Mouse (Mus musculus): ENCODE results near the gene Litaf. TPM values are rescaled to one million over a fixed set of nuclear protein-coding genes. Genes with fewer than 3 reads are reported as not detected.
A peak's percentile ranks its signal among the peaks of the same experiment; 100 is the strongest.

Gene Litaf
- polyA plus RNA-seq, 1 experiment from 2014 or later, result 53.6 TPM

DNA sequence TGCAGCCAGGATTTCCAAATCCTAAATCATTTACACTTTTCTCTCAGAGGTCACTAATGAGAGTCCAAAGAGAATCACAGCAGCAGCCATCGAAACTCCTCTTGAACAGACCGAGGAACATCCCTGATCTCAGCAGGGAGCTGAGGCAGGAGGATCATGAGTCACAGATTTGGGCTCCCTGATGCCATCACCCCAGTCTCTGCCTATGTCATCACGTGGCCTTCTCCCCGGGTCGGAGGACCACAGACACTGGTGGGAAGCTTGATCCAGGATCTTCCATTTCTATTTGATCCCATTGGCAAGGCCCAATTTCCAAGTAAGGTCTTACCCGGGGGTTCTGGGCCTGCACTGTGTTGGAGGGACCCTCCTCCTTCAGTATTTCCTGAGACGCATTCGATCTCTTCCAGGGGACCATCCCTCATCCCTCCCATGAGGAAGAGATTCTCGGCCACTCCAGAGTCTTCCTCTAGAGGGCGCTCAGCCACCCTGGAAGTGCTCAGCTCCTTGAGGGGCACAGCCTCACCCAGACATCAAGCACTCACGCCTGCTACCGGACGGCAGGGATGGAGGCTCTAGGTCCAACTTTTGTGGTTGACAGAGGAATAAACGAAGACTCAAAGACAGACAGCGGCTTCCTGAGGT is 30.0 kb downstream of the Litaf start:
- Histone ChIP-seq H3K27me3 (no peaks in the 10 kb centered on the region), H3K4me1 (peaks cover 4% of the 10 kb centered on the region; the same call in 1 of the 2 replicates), H3K4me2 (0 out of 2 replicates have a peak overlapping the region, but pooled peaks have one; percentile 10), H3K27ac (no peak overlapping the region), H3K4me3 (replicated peaks) (no peak overlapping the region), H3K9me3 (no peaks in the 10 kb centered on the region), H3K9ac (no peak overlapping the region), H3K36me3 (replicated peaks) (no peaks in the 10 kb centered on the region)
- 24% methylated on average over 15 of the region's 15 CpGs for WGBS
- ATAC-seq (ENCODE audit: low FRiP score), result peak; percentile 74

DNA sequence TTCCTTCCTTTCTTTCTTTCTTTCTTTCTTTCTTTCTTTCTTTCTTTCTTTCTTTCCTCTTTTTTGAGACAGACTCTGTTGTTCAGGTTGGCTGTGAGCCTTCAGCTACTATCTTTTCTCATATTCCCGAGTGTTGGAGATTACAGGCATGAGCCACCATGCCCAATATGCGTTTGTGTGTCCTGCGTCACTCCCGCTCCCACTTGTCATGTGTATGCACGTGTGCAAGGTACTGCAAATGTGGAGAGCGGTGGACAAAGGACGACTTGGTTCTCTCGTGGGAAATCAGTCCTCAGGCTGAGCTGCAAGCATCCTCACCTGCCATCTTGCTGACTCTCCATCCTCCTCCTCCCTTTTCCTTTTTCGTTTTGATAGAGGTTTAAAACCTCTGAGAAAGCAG is 30.7 kb downstream of the Litaf start:
- Histone ChIP-seq H3K4me2 (no peak overlapping the region), H3K4me1 (peaks cover 4% of the 10 kb centered on the region; the same call in 1 of the 2 replicates), H3K27ac (no peak overlapping the region), H3K27me3 (no peaks in the 10 kb centered on the region), H3K4me3 (replicated peaks) (no peak overlapping the region), H3K9ac (no peak overlapping the region), H3K36me3 (replicated peaks) (no peaks in the 10 kb centered on the region), H3K9me3 (no peaks in the 10 kb centered on the region)
- 87% methylated on average over 9 of the region's 9 CpGs for WGBS
- ATAC-seq (ENCODE audit: low FRiP score), result no peak

DNA sequence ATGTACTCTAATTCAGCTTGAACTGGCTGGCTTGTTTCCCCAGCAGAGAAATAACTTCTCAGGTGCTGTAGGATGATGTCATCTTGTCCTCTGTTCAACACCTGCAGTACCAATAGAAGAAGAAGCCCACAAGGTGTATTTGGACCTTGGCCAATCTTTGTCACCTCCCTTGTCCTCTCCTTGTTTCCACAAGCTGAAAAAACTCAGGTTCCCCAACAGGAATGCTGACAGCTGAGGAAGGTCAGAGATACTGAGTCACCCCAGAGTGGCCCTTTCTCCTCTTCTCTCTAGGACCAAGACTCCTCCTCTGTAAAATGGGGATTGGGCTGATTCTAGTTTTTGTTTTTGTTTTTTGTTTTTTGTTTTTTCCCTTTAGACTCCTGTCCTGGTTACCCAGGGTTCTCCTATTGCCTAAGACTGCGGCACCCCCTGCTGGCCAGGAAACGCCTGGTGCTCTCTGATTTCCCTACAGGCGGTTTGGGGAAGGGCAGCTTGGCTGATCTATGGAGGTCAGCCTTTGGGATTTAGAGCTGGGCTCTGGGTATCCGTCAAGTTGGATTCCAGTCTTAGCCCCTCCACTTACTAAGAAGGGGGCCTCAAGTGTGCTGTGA is 31.7 kb downstream of the Litaf start:
- H3K4me3 ChIP-seq (replicated peaks), result no peak overlapping the region
- no peaks in the 10 kb centered on the region for H3K9me3 ChIP-seq
- no peak overlapping the region for H3K4me2 ChIP-seq
- H3K4me1 ChIP-seq, result peaks cover 4% of the 10 kb centered on the region; the same call in 1 of the 2 replicates
- no peak overlapping the region for H3K9ac ChIP-seq
- no peak overlapping the region for H3K27ac ChIP-seq
- peak; percentile 43; the same call in 1 of the 2 replicates for ATAC-seq (ENCODE audit: low FRiP score)
- WGBS, result 2% methylated on average over 4 of the region's 4 CpGs
- no peaks in the 10 kb centered on the region for H3K27me3 ChIP-seq
- no peaks in the 10 kb centered on the region for H3K36me3 ChIP-seq (replicated peaks)

DNA sequence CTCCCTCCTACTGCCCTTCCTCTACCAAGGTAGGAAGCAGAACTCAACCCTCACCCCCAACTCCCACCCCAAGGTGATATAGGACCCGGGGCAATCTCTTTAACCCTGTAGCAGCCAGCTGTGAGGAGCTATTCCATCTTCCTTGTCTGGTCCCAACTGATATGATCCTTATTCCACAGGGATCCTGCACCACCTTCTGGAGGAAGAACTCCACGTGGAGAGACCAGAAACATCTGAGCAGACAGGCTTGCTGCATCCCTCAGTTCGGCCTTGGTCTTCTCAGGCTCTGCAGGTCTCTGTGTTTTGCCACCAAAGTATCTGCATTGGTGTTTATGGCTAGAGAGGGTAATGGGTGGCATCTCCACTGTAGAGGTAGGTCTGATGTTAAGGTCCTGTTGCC is 34.6 kb downstream of the Litaf start:
- no peaks in the 10 kb centered on the region for H3K27me3 ChIP-seq
- no peak overlapping the region for H3K4me3 ChIP-seq (replicated peaks)
- H3K27ac ChIP-seq, result no peak overlapping the region
- H3K4me2 ChIP-seq, result no peak overlapping the region
- ATAC-seq (ENCODE audit: low FRiP score), result no peak
- no peaks in the 10 kb centered on the region for H3K9me3 ChIP-seq
- WGBS, result 78% methylated on average over 3 of the region's 3 CpGs
- peaks cover 3% of the 10 kb centered on the region; the same call in 1 of the 2 replicates for H3K4me1 ChIP-seq
- no peak overlapping the region for H3K9ac ChIP-seq
- no peaks in the 10 kb centered on the region for H3K36me3 ChIP-seq (replicated peaks)

DNA sequence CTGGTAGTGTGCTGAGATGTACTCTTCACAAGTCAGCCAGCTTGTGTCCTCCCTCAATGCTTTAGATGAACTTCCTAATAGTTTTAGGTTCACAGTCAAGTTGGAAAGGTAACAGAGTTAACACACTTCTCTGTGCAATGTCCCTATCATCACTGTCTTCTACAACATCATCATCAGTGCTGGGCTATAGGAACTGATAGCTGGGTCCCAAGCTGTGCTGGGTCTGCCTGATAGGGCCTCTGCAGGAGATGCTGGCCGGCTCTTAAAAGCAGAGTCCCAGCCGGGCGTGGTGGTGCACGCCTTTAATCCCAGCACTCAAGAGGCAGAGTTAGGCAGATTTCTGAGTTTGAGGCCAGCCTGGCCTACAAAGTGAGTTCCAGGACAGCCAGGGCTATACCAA is 35.1 kb downstream of the Litaf start:
- Histone ChIP-seq H3K9ac (no peak overlapping the region), H3K27me3 (no peaks in the 10 kb centered on the region), H3K4me2 (no peak overlapping the region), H3K36me3 (replicated peaks) (no peaks in the 10 kb centered on the region), H3K4me3 (replicated peaks) (no peak overlapping the region), H3K27ac (no peak overlapping the region), H3K4me1 (no peaks in the 10 kb centered on the region), H3K9me3 (no peaks in the 10 kb centered on the region)
- no peak for ATAC-seq (ENCODE audit: low FRiP score)
- WGBS, result 80% methylated on average over 4 of the region's 4 CpGs

DNA sequence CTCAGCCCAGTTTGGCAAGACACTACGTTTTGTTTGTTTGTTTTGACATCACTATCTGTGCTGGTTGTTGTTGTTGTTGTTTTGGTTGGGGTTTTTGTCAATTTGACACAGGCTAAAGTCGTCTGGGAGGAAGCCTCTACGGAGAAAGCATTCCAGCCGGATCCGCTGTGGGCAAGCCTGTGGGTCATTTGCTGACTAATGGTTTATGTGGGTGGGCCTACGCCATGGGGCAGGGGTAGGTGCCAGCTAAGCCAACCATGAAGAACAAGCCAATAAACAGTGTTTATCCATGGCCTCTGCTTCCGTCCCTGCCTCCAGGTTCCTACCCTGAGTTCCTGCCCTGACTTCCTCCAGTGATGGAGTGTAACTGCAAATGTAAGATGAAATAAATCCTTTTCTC is 37.8 kb downstream of the Litaf start:
- no peaks in the 10 kb centered on the region for H3K9me3 ChIP-seq
- no peak for ATAC-seq (ENCODE audit: low FRiP score)
- WGBS, result 84% methylated on average over 7 of the region's 7 CpGs

DNA sequence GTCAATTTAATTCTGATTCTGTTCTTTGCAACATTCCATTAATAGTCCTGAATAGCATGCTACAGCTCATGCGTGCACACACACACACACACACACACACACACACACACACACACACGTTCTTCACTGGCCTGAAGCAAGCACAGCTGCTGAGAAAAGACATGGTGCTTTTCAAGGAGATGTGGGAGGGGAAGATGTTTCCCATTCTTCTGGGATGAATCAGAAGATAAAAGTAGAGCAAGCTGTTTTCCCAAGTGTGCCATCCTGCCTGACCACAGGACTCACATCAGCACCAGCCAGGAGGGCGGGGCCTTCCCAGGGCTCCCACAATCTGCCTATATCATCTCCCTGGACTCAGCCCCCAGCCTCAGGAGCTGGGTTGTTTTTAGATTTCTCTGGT is 41.1 kb downstream of the Litaf start:
- Histone ChIP-seq H3K9ac (no peak overlapping the region), H3K27ac (no peak overlapping the region), H3K4me3 (replicated peaks) (no peak overlapping the region), H3K4me1 (peaks cover 4% of the 10 kb centered on the region), H3K4me2 (no peak overlapping the region), H3K27me3 (no peaks in the 10 kb centered on the region), H3K36me3 (replicated peaks) (no peaks in the 10 kb centered on the region), H3K9me3 (no peaks in the 10 kb centered on the region)
- no peak for ATAC-seq (ENCODE audit: low FRiP score)
- 82% methylated on average over 3 of the region's 3 CpGs for WGBS

More for the DNA sequence above, 37.8 kb downstream of the Litaf start:
- H3K27me3 ChIP-seq, result no peaks in the 10 kb centered on the region
- H3K4me3 ChIP-seq (replicated peaks), result no peak overlapping the region
- H3K27ac ChIP-seq, result no peak overlapping the region
- no peak overlapping the region for H3K9ac ChIP-seq
- H3K4me2 ChIP-seq, result no peak overlapping the region
- no peaks in the 10 kb centered on the region for H3K4me1 ChIP-seq
- H3K36me3 ChIP-seq (replicated peaks), result no peaks in the 10 kb centered on the region

DNA sequence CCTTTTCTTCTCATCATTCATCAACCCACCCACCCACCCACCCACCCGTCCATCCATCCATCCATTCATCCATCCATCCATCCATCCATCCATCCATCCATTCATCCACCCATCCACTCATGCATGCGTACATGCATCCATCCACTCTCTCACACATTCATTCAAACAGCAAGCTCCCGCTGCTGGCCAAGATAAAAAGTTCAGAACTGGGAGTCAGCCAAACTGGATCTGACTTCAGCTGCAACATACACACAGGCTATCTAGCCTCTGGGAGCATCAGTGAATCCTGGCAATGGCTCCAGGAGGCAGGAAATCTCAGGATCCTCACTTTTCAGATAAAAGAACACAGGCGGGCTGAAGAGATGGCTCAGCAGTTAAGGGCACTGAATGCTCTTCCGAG is 42.3 kb downstream of the Litaf start:
- H3K9me3 ChIP-seq, result no peaks in the 10 kb centered on the region
- WGBS, result 89% methylated on average over 5 of the region's 5 CpGs
- no peak overlapping the region for H3K4me2 ChIP-seq
- H3K4me3 ChIP-seq (replicated peaks), result no peak overlapping the region
- H3K4me1 ChIP-seq, result peaks cover 4% of the 10 kb centered on the region
- no peak overlapping the region for H3K9ac ChIP-seq
- H3K36me3 ChIP-seq (replicated peaks), result no peaks in the 10 kb centered on the region
- no peaks in the 10 kb centered on the region for H3K27me3 ChIP-seq
- H3K27ac ChIP-seq, result no peak overlapping the region
- no peak for ATAC-seq (ENCODE audit: low FRiP score)

DNA sequence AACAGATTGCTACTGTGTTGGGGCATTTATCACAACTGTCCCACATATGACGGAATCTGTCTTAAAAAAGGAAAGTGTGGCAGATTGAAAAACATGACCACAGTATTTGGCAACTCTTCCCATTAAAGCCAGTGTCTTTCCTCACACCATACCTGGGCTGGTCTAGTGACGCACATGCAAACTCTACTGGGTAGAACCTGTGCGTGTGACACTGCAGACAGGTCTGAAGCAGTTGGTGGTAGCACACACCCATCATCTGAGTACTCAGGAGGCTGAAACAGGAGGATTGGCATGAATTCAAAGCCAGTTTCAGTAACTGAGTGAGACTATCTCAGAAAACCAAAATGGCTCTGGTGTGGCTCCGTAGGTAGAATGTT is 43.9 kb downstream of the Litaf start:
- no peaks in the 10 kb centered on the region for H3K27me3 ChIP-seq
- H3K4me1 ChIP-seq, result peaks cover 4% of the 10 kb centered on the region
- no peaks in the 10 kb centered on the region for H3K9me3 ChIP-seq
- H3K4me3 ChIP-seq (replicated peaks), result no peak overlapping the region
- WGBS, result 90% methylated on average over 4 of the region's 4 CpGs
- H3K27ac ChIP-seq, result no peak overlapping the region
- no peaks in the 10 kb centered on the region for H3K36me3 ChIP-seq (replicated peaks)
- H3K9ac ChIP-seq, result no peak overlapping the region
- no peak for ATAC-seq (ENCODE audit: low FRiP score)
- no peak overlapping the region for H3K4me2 ChIP-seq

DNA sequence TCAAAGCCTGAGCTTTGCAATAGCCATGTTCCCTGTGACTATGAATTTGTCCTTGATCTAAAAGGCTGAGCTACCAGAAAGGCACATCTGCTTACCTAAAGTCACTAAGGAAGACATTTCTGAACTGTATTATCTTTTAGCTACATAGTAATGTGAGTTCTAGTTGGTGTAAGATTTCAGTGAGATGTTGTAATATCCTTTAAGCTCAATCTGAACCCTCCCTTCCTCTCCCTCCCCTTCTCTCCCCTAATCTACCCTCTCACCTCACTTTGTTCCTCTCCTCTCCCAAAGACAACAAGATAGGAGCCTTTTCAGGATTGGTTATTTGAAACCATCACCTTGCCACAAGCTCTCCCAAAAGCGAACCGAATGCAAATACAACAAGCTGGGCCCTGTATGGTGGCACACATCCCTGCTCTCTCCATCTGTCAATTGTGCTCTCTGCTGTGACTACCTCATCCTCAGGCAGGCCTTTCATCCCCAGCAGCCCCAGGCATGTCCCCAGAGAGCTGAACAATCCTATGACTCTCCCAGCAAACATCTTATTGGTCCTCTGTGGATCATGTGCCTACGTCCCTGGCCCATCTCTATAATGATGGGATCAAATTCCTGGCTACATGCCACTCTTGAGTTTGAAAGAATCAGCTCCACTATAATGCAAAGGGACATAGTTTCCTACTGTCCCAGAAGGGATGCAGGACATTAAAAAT is 44.4 kb downstream of the Litaf start:
- Histone ChIP-seq H3K36me3 (replicated peaks) (no peaks in the 10 kb centered on the region), H3K4me2 (no peak overlapping the region), H3K9me3 (no peaks in the 10 kb centered on the region), H3K27ac (peak overlapping the region; percentile 1; the same call in 1 of the 2 replicates), H3K4me1 (peaks cover 4% of the 10 kb centered on the region), H3K27me3 (no peaks in the 10 kb centered on the region), H3K9ac (no peak overlapping the region), H3K4me3 (replicated peaks) (no peak overlapping the region)
- peak; percentile 68; the same call in 1 of the 2 replicates for ATAC-seq (ENCODE audit: low FRiP score)
- WGBS, result 66% methylated on average over 3 of the region's 3 CpGs

DNA sequence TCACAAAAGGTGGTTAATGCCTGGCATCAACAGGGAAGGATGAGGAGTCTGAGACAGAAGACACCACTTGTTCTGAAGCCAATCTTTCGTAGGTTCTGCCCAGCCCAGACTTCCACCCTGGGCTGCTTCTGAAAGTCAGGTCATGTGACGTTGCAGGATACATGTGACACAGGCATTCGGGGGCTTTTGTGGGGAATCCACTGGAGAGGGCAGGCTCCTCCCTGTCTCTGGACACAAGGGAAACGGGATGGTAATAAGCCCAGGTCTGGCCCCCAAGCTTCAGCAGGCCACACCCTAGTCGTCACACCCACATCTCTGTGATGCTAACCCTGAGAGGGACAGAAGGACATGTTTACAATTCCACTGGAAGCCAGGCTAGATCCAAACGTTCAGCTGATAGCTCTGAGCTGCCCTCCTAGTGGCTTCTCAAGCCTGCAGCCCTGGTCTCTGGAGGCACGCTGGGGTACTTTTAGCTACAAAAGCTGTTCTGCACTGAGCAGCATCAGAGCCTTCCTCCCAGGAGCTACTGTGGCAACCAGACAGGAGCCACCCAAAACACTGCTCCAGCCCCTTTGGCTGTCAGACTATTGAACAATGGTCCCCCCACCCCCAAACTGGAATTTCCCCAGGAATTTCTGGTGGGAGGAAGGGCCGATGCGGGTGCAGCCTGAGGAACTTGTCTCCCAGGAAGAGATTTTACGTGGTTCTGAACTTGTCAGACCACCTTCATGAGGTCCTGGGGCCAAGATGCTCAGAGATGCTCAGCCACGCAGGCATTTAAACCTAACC is 48.0 kb downstream of the Litaf start:
- WGBS, result 71% methylated on average over 11 of the region's 11 CpGs
- Histone ChIP-seq H3K4me1 (peaks cover 4% of the 10 kb centered on the region), H3K9me3 (no peaks in the 10 kb centered on the region), H3K4me2 (no peak overlapping the region), H3K27me3 (no peaks in the 10 kb centered on the region), H3K4me3 (replicated peaks) (no peak overlapping the region), H3K9ac (no peak overlapping the region), H3K36me3 (replicated peaks) (no peaks in the 10 kb centered on the region), H3K27ac (no peak overlapping the region)
- no peak for ATAC-seq (ENCODE audit: low FRiP score)

DNA sequence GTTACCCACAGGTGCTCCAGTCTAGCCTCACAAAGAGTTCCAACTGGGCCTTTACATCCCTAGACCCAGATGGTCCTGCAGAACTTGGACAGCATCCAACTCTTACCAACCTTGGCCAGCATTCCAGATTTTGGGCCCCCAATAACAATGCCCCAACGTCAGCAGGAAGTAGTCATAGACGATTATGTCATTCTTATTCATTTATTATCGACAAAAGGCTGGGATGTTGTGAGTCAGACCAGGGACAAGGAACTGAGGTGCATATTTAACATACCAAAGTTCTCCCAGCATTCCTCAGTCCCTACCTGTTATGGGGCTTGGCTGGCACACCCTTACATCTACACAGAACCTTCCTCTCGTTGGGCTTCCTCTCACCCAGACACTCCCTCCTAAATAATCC is 49.6 kb downstream of the Litaf start:
- Histone ChIP-seq H3K4me1 (peaks cover 10% of the 10 kb centered on the region), H3K9me3 (no peaks in the 10 kb centered on the region), H3K4me2 (no peak overlapping the region), H3K9ac (no peak overlapping the region), H3K27ac (no peak overlapping the region), H3K27me3 (no peaks in the 10 kb centered on the region), H3K4me3 (replicated peaks) (no peak overlapping the region), H3K36me3 (replicated peaks) (no peaks in the 10 kb centered on the region)
- 80% methylated on average over 4 of the region's 4 CpGs for WGBS
- ATAC-seq (ENCODE audit: low FRiP score), result no peak
